Mouse (Mus musculus) lung, postnatal 0 days (tissue): Measurements from ENCODE around the gene Pan3. TPM values are rescaled to one million over a fixed set of nuclear protein-coding genes. Genes with fewer than 3 reads are reported as not detected.

ENCODE experiments used
- ATAC-seq: fragments of 200-750 bp; cut with Nextera tagmentation; 2 replicates; pipeline ENCODE4 v1.8.0; 2017; ENCODE audit warnings: moderate library complexity
- DNase-seq: peaks from one replicate; pipeline ENCODE4 v3.0.0-alpha.2; 2016; ENCODE audit warnings: low spot score
- H3K27ac ChIP-seq: fragments of 300-500 bp; sonication (generic); 2 replicates; pipeline ENCODE4 v1.5.1; 2014; ENCODE audit warnings: antibody characterized with exemption, mild to moderate bottlenecking, low read length, mixed read lengths
- H3K27me3 ChIP-seq: fragments of 300-500 bp; sonication (generic); replicated peaks from 2 replicates; pipeline ENCODE4 v1.6.1; 2014; ENCODE audit warnings: low read length, mixed read lengths; ENCODE audit not compliant: insufficient read depth
- H3K36me3 ChIP-seq: fragments of 300-500 bp; sonication (generic); 2 replicates; pipeline ENCODE4 v1.6.1; 2014; ENCODE audit warnings: low read length, mixed read lengths; ENCODE audit not compliant: insufficient read depth
- H3K4me1 ChIP-seq: fragments of 300-500 bp; sonication (generic); 2 replicates; pipeline ENCODE4 v1.6.1; 2014; ENCODE audit warnings: antibody characterized with exemption, low read depth, low read length, mixed read lengths; ENCODE audit not compliant: insufficient read depth
- H3K4me2 ChIP-seq: fragments of 300-500 bp; sonication (generic); replicated peaks from 2 replicates; pipeline ENCODE4 v1.6.1; 2014; ENCODE audit warnings: low read depth, mild to moderate bottlenecking, low read length, moderate library complexity, mixed read lengths
- H3K4me3 ChIP-seq: fragments of 300-500 bp; sonication (generic); 2 replicates; pipeline ENCODE4 v1.5.1; 2014; ENCODE audit warnings: low read depth, low read length
- H3K9ac ChIP-seq: fragments of 300-500 bp; sonication (generic); replicated peaks from 2 replicates; pipeline ENCODE4 v1.6.1; 2014; ENCODE audit warnings: low read depth, mild to moderate bottlenecking
- H3K9me3 ChIP-seq: fragments of 300-500 bp; sonication (generic); 2 replicates; pipeline ENCODE4 v1.6.1; 2016; ENCODE audit warnings: low read length, mixed read lengths
- CTCF ChIP-seq: IDR thresholded peaks from 2 replicates; pipeline ENCODE4 v1.5.1; 2016; ENCODE audit warnings: antibody characterized with exemption, mild to moderate bottlenecking
- EP300 ChIP-seq: IDR thresholded peaks from 2 replicates; pipeline ENCODE4 v1.6.1; 2016; ENCODE audit warnings: antibody characterized with exemption, mild to moderate bottlenecking, control low read depth
- WGBS: fragments of 180-500 bp; shearing (Covaris S2); extraction: QIAGEN DNeasy Blood & Tissue Kit; methylation state at CpG from one replicate; pipeline ENCODE4 v1.1.7; 2014; 5-methylcytosine and 5-hydroxymethylcytosine counted together
- polyA plus RNA-seq: library from polyadenylated mRNA; unstranded; fragments of >200 nt; fragmentation: Nextera tagmentation; extraction: Ambion mirVana; gene quantifications from 2 replicates; pipeline ENCODE4 v1.2.1, GENCODE M21; 2015

Gene Pan3
- polyA plus RNA-seq, 1 experiment from 2014 or later: 77.8 TPM

DNA sequence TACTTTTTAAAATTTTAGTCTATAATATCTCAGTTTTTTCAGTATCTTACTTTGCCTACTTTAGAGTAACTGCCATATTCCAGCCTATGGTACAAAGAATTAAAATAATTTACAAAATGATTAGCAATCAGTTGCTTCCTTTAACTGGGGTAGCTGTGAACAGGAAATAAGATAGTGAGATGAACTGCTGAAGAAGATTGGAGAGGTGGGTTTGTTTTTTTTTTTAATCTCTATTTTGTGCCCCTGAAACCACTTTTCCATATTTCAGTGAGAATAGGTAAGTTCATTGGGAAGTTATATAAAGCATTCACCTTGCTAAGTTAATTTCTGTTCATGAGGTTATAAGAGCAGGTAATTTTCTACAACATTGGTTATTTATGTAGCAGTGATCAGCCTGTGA lies 36.4 kb downstream of the Pan3 start:
- Histone ChIP-seq H3K27me3 (no peaks in the 10 kb centered on the region), H3K9me3 (no peaks in the 10 kb centered on the region), H3K4me1 (no peaks in the 10 kb centered on the region), H3K27ac (no peak overlapping the region), H3K4me2 (no peak overlapping the region), H3K9ac (no peak overlapping the region), H3K36me3 (no peaks in the 10 kb centered on the region; the same call in 1 of the 2 replicates), H3K4me3 (no peak overlapping the region)
- no peak for DNase-seq
- no peak for TF ChIP-seq EP300
- no peak for ATAC-seq

DNA sequence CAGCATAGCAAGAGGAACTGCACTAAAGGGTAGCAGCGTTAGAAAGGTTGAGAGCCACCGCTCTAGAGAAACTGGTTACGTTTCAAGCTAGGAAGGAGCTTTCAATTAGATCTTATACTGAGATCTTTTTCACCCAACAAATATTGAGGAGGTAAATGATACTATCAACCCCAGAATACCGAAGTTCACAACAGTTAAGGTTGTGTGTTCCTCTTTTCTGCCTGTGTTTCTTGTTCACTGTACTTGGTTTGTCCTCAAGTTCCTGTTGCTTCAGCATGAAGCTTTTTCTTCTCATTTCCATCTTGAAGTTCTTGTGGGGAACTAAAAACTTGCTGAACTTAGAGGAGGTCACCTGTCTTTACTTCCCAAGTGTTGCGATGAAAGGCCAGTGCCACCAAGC lies 41.2 kb downstream of the Pan3 start:
- 90% methylated on average over 5 of the region's 5 CpGs for WGBS
- no peak for ATAC-seq

DNA sequence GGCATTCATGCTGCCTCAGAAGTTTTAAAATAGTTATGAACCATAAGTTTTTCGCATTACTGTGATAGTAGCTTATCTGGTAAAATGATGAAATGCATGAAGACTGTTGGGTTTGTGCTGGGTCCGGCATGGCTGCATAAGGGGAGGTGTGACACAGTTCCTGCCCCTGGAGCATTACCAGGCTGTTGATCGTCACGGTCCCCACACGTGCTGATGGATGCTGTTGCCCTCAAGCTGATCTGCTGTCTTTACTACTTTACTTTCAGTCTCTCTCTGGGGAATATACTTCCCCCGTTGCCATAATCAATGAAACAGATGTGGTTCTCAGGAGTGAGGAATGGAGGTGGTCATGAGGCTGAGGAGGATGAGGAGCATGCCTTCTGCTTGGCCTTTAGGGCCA lies 43.1 kb downstream of the Pan3 start:
- Histone ChIP-seq H3K4me3 (no peak overlapping the region), H3K27ac (no peak overlapping the region), H3K36me3 (no peaks in the 10 kb centered on the region; the same call in 1 of the 2 replicates), H3K9ac (no peak overlapping the region), H3K27me3 (no peaks in the 10 kb centered on the region), H3K4me1 (0 out of 2 replicates have a peak, but pooled peaks cover 3% of the 10 kb centered on the region), H3K4me2 (no peak overlapping the region), H3K9me3 (no peaks in the 10 kb centered on the region)
- TF ChIP-seq EP300: no peak
- 79% methylated on average over 6 of the region's 6 CpGs for WGBS
- DNase-seq (no peak), ATAC-seq (no peak)

More for the DNA sequence above, 41.2 kb downstream of the Pan3 start:
- no peak overlapping the region for H3K27ac ChIP-seq
- no peaks in the 10 kb centered on the region for H3K27me3 ChIP-seq
- H3K4me2 ChIP-seq: no peak overlapping the region
- no peak overlapping the region for H3K4me3 ChIP-seq
- no peaks in the 10 kb centered on the region for H3K9me3 ChIP-seq
- TF ChIP-seq CTCF (no peak), EP300 (no peak)
- no peaks in the 10 kb centered on the region for H3K4me1 ChIP-seq
- no peak overlapping the region for H3K9ac ChIP-seq
- no peaks in the 10 kb centered on the region; the same call in 1 of the 2 replicates for H3K36me3 ChIP-seq
- no peak for DNase-seq

DNA sequence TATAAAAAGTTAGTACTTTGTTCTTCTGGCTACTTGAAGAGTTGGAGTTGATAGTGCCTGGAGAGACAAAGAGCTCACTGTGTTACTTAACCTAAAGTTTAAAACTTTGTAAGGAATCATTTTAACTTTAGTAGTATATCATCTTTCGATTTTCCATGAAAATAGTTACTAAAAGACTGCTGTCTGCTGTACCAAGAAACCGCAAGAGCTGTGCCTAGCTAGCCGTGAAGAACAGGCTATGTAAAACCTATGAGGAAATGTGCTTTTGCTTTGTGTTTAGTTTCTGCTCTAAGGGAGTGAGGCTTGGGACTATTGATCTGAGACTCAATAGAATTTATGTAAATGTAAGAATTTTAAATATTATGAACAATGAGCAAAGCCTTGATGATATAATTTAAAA lies 43.9 kb downstream of the Pan3 start:
- Histone ChIP-seq H3K4me2 (no peak overlapping the region), H3K36me3 (no peaks in the 10 kb centered on the region; the same call in 1 of the 2 replicates), H3K27ac (no peak overlapping the region), H3K9me3 (no peaks in the 10 kb centered on the region), H3K27me3 (no peaks in the 10 kb centered on the region), H3K4me1 (0 out of 2 replicates have a peak, but pooled peaks cover 3% of the 10 kb centered on the region), H3K4me3 (no peak overlapping the region), H3K9ac (no peak overlapping the region)
- DNase-seq (no peak), ATAC-seq (no peak)
- 88% methylated on average over 3 of the region's 3 CpGs for WGBS
- TF ChIP-seq CTCF (no peak), EP300 (no peak)

DNA sequence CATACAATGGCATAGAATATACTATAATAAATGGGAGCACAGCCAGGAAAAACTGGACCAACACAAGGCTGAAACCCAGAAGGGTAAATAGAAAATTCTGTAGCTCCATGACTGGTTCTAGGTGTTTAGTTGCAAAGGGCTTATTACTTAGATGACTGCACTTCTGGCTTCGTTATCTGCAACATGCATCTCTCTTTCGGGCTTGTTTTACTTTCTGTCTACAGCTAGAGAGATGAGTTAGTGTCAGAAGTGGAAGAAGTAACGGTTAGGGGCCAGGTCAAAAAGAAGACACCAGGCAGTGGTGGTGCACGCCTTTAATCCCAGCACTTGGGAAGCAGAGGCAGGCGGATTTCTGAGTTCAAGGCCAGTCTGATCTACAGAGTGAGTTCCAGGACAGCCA lies 46.1 kb downstream of the Pan3 start:
- Histone ChIP-seq H3K4me1 (0 out of 2 replicates have a peak, but pooled peaks cover 3% of the 10 kb centered on the region), H3K36me3 (no peaks in the 10 kb centered on the region; the same call in 1 of the 2 replicates), H3K9me3 (no peaks in the 10 kb centered on the region), H3K9ac (no peak overlapping the region), H3K4me3 (no peak overlapping the region), H3K27ac (no peak overlapping the region), H3K4me2 (no peak overlapping the region), H3K27me3 (no peaks in the 10 kb centered on the region)
- no peak for ATAC-seq
- WGBS: 90% methylated on average over 5 of the region's 5 CpGs
- DNase-seq: no peak
- TF ChIP-seq CTCF (no peak), EP300 (no peak)

DNA sequence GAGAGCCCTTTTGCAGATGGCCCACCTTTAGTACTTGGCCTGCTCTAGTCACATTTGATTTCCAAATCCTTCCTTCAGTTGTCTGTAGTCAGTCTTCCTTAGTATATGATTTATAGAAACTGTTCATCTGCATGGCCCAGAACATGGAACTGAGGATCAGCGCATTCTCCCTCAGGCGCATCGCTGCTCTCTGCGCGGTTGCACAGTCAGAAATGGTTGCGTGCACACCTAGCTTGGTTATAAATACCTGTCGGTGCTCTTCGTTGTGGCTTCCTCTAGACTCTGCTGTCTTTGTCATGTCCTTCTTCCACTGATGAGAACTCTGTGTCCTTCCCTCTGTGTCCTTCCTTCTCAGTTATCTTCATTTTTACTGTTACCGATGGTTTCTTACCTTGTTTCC lies 47.1 kb downstream of the Pan3 start:
- WGBS: 90% methylated on average over 9 of the region's 9 CpGs
- Histone ChIP-seq H3K27ac (no peak overlapping the region), H3K4me2 (no peak overlapping the region), H3K4me3 (no peak overlapping the region), H3K9ac (no peak overlapping the region), H3K9me3 (no peaks in the 10 kb centered on the region), H3K36me3 (no peaks in the 10 kb centered on the region), H3K27me3 (no peaks in the 10 kb centered on the region), H3K4me1 (0 out of 2 replicates have a peak, but pooled peaks cover 3% of the 10 kb centered on the region)
- TF ChIP-seq CTCF: no peak
- TF ChIP-seq EP300: no peak
- DNase-seq (no peak), ATAC-seq (no peak)

DNA sequence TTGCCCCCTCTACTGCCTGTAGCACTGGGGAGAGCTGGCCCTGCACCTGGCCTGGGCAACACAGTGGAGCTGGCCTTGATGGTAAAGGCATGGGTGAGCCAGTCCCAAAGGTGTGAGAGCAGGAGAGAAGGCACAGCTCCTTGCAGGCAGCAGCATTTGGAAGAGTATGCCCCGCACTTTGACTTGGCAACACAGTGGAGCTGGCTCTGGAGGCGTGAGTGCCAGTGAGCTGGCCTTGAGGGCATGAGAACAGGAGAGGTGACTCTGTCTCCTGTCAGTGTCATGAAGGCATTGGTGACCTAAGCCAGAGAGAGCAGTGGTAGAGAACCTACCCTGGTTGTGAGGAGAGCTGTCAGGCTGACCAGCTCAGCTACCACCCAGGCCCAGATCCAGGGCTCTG lies 49.4 kb downstream of the Pan3 start:
- Histone ChIP-seq H3K4me1 (0 out of 2 replicates have a peak, but pooled peaks cover 3% of the 10 kb centered on the region), H3K9me3 (no peaks in the 10 kb centered on the region), H3K4me3 (no peak overlapping the region), H3K27me3 (no peaks in the 10 kb centered on the region), H3K9ac (no peak overlapping the region), H3K36me3 (no peaks in the 10 kb centered on the region), H3K4me2 (no peak overlapping the region), H3K27ac (no peak overlapping the region)
- DNase-seq (no peak), ATAC-seq (no peak)
- WGBS: 98% methylated on average over 2 of the region's 2 CpGs
- no peak for TF ChIP-seq CTCF
- no peak for TF ChIP-seq EP300
